Mouse (Mus musculus): ENCODE results near the gene Sik2. TPM values are rescaled to one million over a fixed set of nuclear protein-coding genes. Genes with fewer than 3 reads are reported as not detected.
A peak's percentile ranks its signal among the peaks of the same experiment; 100 is the strongest.

Sik2 gene
- total RNA-seq (2015) (27.1 and 27.3 TPM in 2 replicates), total RNA-seq (2017) (12.3 and 19.8 TPM in 2 replicates)

DNA sequence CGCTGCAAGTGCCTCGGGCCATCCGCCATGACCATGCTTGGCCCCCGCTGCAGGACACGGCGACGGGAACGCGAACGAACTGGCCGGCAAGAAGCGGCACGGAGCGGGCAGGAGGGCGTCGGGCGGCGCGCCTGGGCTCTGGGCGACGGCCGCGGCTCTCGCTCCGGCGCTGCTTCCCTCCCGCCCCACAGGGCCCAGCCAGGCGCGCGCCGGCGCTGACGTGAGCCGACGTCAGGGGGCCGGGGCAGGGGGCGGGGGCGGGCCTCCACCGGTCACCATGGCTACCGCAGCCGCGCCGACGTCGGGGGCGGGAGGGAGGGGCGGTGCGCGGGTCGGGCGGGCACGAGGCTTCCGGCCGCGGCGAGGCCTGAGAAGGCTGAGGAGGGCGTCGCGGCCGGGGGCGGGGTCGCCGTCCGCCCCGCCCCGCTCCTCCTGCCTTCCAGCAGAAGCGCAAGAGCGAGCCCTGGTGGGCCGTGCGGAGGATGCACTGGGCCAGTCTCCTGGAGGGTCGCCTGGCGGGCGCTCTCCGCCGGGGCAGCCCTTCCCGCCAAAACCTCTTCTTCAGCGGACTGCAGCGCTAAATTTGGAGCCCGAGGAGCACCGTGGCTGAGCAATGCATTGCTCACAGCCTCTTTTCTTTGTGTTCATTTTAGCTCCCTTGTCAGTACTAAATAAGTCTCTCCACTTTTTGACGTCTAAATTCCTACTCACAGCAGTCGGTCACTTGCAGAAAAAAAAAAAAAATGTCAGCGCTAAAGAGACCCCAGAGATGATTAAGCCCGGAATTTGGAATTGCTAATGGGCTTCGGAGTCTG lies at the start of gene Sik2:
Sik2 (minus strand) TSS at position 233 of the 815 bp plus-strand sequence.
- peak; percentile 90 for ATAC-seq (replicated peaks; ENCODE audit: poor library complexity)

DNA sequence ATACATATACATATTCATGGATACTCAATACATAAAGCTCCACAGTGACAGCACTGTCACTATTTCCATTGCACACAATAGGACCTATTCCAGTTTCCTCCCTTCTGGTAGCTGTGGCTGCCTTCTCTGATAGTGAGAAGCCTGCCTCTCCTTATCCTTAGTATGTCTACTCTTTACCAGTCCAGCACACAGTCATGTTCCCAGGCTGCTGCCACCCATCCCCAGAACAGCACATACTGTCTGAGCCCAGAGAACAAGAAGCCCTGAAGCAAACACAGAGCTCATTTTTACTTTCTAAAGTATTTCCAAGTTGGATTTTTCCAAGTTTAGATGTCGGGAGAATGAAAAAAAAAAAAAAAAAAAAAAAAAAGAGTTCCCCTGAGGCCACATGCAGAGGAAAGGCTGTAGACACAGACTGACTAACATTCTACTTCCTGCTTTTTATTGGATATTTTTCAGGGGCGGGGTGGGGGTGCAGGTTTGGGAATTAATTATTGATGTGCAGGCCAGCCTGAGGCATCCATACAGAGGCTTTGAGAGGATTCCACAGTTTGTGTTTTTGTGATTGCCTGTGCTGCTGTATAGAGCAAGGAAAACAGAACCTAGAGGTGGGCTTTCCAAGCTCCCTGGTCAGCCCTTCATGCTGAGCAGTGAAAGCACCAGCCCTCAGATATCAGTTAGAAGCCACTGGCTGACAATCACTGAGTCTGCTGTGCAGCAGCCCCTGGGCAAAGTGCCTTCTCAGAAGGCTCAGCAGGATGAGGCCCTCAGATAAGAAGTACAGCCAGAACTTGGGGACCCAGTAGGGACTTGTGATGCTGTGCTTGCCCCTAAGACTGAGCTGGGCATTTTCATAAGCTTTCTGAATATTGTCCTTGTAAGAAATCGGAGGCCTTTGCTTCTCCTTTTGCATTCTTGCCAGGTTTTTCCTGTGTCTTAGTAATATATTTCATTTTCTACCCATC lies 47.8 kb upstream of the Sik2 start:
- ATAC-seq (replicated peaks; ENCODE audit: poor library complexity), result peak; percentile 87

DNA sequence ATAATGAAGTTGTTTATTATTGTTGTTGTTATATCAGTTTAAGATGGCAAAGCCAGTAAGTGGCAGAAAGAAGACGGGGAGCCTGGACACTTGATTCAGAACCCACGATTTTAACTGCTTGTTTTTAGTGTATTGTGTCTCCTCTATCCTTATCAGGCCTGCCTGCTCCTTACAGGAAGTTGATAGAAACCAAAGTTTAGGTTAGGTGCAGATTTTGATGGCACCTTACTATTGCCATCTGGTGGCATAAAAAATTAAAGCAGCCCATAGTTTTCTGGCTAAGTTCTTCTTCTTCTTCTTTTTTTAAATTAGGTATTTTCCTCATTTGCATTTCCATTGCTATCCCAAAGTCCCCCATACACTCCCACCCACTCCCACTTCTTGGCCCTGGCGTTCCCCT lies 43.3 kb upstream of the Sik2 start:
- ATAC-seq (replicated peaks; ENCODE audit: poor library complexity), result peak; percentile 90

DNA sequence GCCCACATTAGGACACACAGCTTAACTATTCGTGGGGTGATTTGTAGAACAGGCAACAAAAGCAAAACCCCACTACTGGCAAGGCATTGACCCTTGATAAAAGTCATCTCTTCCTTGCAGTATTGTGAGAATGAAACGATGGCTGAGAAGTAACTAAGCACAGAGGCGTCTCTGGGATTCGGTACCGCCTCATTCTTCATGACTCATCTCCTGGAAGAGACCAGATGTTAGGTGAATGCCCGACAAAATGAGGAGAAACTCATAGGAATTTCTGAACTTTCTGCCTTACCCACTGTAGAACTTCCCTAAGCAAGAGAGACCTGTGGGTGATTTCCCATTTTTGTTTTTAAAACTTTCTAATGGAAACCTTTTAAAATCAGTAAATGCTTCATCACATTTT lies 33.3 kb upstream of the Sik2 start:
- no peak for ATAC-seq (replicated peaks; ENCODE audit: poor library complexity)

DNA sequence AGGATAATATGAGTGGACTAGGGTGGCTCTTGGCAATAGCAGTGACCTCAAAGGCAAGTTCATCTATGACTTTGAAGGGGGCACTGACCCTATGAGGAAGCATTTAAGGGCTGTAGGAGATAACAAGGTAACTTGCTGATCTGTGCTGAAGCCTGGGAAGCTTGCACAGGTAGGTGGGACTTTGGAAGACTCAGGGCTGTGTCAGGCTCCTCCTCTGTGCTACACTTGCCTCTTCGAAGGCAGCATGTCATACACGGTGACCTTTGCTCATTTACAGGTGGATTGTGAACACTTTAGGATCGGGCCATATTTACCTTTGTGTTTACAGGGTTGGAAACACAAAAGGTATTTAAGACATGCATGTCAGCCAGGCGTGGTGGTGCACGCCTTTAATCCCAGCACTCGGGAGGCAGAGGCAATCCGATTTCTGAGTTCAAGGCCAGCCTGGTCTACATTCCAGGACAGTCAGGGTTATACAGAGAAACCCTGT lies 32.7 kb upstream of the Sik2 start:
- no peak for ATAC-seq (replicated peaks; ENCODE audit: poor library complexity)

DNA sequence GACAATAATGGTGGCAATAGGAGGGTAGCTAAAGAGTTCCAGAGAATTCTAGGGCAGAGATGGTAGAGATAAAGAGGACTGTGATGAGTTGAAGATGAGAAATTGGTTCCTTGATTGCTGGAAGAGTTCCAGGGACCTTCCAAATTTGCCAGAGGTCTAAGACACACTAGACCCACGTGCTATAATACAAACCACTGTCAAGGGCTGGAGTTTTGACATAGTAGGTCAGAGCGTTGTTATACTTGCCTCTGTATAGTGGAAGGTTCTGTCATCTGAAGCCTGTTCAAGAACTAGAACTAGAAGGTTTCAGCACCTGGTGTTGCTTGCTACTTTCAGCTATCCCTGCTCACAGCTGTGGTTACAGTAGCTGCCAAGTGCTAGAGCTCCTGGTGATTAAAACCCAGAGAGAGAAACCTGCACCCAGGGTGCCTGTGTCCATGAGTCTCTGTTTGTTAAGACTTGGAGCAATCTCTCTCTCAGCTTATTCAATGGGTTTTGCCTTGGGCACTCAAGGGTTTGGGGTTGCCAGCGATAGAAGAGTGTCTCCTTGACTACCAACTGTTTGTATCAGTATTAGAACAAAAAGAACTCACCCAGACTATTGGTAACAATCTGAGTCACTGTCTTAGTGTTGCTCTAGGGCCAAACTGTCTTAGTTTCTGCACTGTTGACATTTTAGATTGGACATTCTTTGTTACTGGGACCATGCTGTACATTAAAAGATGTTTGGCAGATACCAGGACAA lies 24.1 kb upstream of the Sik2 start:
- ATAC-seq (replicated peaks; ENCODE audit: poor library complexity), result no peak

DNA sequence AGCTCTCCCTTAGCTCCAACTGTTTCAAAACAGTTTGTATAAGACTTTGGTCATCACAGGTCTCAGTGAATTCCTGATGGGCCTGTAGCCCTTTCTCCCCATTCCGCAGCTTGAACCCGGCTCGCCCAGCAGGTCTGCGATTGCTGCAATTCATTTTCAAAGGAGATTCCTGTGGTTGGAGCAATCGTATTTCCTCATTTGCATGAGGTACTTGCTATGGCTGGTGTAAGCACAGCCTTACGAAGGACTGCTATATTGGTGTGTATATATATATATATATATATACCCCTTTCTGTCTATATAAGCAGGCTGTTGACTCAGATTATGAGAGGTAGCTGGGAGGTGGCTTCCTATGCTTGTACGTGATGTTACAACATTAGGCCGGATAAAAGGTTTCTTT lies 23.4 kb upstream of the Sik2 start:
- peak; percentile 80 for ATAC-seq (replicated peaks; ENCODE audit: poor library complexity)

DNA sequence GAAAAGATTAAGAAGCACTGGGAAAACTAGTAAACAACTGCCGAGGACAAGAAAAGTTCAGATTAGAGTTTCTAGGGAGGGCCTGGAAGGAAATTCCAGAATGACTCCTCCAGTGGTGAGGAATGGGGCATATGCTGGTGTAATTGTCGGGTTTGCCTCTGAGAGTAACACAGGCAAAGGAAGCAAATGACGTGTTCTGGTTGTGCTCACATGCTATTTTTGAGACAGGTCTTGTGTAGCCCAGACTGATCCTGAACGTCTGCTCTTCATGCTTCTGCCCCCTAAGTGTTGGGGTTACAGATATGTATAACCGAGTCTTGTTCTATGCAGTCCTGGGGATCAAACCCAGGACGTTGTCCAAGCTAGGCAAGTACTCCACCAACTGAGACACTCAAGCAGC lies 22.7 kb upstream of the Sik2 start:
- ATAC-seq (replicated peaks; ENCODE audit: poor library complexity), result no peak

DNA sequence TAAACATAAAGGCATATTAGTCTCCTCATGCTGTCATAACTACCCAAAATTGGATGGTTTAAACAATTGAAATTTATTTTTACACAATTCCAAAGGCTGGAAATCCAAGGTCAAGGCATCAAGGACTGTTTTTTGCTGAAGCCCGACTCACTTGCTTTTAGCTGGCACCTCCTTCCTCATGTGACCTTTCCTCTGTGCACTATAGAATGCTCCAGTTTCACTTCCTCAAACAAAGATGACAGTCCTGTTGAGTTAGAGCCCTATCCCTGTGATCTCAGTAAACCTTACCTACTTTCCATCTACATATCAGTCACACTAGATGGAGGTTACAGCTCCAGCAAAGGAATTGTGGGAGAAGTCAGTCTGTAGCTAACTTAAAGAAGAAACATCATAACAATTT lies 21.3 kb upstream of the Sik2 start:
- peak; percentile 81 for ATAC-seq (replicated peaks; ENCODE audit: poor library complexity)

DNA sequence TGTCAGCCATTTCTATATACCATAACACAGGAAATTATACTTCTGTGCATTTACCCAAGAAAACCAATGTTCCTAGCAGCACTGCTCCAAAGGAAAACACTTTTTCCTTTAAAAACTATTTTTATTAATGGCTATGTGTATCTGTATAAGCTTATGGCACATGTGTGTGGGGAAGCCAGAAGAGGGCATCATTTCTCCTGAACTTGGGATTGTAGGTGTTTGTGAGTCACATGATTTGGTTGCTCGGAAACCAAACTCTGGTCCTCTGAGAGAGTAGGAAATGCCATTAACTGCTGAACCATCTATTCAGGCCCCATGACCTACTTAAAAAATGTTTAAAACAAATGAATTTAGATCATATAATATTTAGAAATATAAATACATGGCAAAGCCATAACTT lies 18.1 kb upstream of the Sik2 start:
- ATAC-seq (replicated peaks; ENCODE audit: poor library complexity), result no peak

DNA sequence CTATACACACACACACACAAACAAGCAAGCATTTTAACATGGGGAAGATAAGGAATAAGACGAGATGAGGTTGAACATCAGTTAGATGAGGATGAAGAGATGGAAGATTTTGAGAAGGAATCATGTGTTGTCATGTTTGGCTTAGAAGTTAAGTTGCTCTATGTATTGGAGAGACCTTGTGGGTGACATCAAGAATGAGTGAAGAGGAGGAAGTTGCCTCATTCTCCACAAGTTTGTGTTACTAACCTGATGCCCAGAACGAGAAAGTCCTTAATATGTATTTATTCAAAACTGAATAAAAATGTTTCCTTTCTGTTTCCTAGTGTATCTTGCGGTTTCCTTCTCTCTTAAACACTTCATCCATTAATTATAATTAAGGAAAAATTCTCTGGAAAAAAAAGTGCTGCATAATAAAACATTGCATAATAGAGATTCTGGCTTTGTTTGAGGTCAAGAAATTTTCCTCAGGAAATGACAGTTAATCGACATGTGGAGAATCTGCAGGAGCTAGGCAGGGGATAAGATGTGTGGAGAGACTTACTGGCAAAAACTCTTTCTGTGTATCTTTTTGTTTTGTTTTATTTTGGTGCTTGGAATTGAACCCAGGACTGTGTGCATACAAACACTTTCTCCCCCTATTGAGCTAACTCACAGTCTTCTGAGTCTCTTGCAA lies 12.4 kb upstream of the Sik2 start:
- ATAC-seq (replicated peaks; ENCODE audit: poor library complexity), result peak; percentile 78

DNA sequence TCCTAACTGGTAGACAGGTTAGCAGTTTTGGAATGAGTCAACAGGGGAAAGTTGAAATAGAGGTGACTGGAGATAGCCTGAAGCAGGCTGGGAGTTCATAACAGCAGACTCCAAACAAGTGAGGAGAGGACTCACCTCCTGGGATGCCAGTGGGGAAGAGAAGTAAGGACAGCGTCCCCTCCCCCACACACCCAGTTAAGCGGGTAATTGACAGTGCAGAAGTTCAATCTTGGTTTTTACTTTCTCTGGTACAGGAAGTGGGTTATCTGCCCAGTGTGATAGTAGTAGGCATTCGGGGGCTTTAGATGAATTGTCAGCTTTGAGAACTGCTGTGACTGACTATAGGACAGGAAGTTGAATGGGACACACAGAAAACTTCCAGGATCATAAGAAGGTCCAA lies 11.5 kb upstream of the Sik2 start:
- peak; percentile 70 for ATAC-seq (replicated peaks; ENCODE audit: poor library complexity)

DNA sequence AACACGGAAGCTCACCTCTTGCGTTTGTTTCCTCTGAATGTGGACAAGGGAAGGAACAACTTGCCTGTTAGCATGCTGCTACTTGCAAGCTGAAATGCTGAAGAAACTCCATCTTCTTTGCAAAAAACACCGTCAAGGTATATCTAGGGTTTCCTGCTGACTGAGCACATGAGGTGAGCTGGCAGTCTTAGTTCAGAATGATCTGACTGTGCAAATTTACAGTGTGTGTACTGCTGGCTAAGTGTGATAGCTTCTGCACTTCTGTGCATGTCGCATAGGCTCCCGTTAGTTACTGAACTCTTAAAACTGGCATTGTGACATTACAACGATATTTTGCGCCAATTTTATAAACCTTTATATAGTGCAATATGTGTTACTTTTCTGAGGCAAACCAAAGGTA lies 10.8 kb upstream of the Sik2 start:
- 0 out of 2 replicates have a peak, but pooled peaks have one; percentile 17 for ATAC-seq (replicated peaks; ENCODE audit: poor library complexity)

DNA sequence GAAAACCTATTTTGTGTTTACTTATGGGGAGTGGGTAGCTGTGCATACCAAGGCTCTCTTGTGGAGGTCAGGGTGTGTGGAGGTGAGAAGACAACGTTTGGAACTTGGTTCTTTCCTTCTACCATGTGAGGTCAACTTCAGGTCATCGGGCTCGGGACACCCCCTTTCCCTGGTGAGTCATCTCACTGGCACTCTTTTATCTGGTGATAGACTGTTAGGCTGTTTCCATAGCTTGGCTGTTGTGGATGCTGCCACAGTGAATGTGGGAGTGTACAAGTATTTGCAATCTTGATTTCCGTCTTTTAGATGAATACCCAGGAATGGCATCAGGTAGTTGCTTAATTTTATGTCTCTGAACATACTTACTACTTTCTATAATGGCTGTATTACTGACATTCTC lies 6.9 kb upstream of the Sik2 start:
- ATAC-seq (replicated peaks; ENCODE audit: poor library complexity), result 0 out of 2 replicates have a peak, but pooled peaks have one; percentile 42

DNA sequence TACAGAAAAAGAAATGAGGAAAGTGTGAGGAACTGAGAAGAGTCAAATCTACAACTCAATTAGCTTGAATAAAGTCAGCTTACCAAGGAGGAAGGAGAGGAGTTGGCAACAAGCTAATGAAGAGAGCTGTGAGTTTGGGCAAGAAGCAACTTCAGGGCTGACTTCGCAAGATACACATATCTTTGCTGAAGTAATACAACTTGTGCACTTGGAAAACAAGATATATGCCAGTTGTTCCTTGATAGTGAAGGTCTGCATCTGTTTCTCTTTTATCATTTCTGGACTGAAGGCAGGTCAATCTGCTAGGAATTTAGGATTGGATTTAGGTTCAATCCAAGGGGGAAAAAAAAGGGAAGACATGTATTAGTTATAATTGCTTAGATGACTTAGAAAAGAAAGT lies 4.8 kb upstream of the Sik2 start:
- no peak for ATAC-seq (replicated peaks; ENCODE audit: poor library complexity)

DNA sequence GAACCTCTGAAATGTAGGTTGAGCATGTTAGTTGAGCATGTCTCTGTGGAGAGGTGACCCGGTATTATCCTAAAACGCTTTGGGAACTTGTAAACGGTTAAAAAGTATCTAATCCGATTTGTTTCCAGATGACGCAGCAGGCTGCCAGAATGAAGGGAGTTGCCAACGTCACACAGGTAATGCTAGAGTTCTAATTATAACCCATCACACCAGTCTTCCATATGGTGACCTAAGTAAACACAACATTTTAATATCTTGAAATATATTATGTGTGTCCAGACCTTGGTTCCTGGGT lies 730 bp upstream of the Sik2 start:
- ATAC-seq (replicated peaks; ENCODE audit: poor library complexity), result no peak

DNA sequence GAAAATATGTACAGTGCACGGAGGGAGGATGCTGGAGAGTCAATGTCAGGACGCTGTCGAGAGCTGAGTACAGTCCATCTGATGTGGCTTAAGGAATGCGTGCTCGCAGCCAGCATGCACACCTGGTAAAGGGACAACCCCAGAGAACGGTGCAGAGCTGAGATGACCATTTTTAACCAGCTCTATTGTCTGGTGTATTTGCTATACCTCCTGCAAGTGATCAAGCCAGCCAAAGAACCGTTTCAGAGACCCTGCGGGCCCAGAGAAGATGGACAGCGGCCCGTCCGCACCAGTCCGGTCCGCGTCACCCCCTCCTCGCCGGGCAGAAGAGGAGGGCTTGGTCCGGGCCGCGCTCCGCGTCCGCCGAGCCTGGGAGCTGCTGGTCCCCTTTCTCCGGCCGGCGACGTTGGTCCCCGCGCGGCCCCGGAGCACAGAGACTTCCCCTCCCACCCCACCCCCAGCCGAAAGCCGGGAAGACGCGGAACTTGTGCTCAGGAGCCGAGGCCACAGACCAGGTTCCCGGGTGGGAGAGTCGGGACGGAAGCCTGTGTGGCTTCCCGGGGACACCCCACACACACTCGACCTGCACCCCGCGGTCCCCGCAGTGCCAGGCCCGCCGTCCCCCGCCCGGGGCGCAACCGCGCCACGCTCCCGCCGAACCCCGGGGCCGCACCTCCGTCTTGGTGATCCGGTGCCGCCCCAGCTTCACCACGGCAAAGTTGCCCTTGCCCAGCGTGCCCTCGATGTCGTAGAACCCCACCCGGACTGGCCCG lies 619 bp downstream of the Sik2 start:
- peak; percentile 21 for ATAC-seq (replicated peaks; ENCODE audit: poor library complexity)

DNA sequence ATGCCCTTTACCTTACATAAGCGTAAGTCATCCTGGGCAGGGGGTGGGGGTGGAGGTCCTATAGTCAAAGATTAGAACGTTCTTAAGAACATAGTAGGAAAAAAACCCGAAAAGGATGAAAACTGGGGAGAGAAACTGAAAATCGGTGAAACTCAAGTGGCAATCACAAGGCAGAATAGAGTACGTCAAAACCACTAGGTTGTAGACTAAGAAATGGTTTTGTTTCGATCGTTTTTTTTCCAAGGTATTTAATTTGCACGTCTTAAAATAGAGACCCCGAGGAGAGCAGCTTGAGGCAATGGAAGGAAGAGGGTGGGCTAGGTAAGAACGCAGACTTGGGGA lies 1.2 kb downstream of the Sik2 start:
- no peak for ATAC-seq (replicated peaks; ENCODE audit: poor library complexity)

DNA sequence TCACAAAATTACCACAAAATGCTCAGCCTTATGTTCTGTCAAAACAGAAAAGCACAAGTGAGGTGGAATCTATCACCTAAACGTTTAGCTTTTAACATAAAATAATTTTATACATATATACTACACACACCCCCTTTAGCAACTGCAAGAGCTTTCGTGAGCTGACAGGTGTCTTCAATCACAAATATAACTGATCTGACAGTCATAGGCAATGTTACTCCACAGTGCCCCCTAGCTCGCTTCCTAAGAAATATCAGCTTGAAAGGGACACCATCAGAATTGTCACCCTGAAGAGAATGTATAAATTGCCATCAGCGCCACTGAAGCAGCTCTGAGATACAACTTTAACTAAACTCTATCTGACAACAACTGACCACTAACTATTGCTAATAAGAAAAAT lies 2.0 kb downstream of the Sik2 start:
- ATAC-seq (replicated peaks; ENCODE audit: poor library complexity), result peak; percentile 61

DNA sequence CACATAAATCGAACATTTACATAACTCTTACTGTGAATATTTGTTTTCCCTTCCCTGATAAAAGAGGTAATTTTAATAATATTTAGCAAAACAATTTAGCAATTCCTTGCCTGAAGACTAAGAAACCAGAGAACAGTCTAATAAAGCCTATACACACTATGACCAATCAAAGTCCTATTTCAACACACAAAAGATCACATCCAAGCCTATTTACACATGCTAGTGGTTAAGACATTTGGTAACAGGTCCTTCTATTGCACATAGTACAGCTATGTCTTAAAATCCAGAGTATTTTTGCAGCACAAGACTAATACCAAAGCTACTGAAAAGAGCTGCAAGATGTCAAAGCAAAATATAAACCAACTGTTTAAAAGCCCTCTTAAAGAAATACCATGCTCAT lies 4.8 kb downstream of the Sik2 start:
- 0 out of 2 replicates have a peak, but pooled peaks have one; percentile 29 for ATAC-seq (replicated peaks; ENCODE audit: poor library complexity)

Data from megakaryocyte progenitor cell, adult 5-6 weeks (primary cell).